Mouse (Mus musculus) layer of hippocampus, adult 11-12 months (tissue): ENCODE measurements around the gene Zfp963.

ENCODE experiments used
- DNase-seq: peaks from one replicate; pipeline ENCODE4 v3.0.0; 2022; ENCODE audit warnings: low spot score

Zfp963 gene

GRCm38 (mm10) chr8:69749544-69750454, at the start of gene Zfp963:
TSS of gene Zfp963 (minus strand) at chr8:69749970.
- peak; percentile 96 for DNase-seq

- peak; percentile 2 for DNase-seq
These were observed 49.5 kb upstream of the Zfp963 start for GRCm38 (mm10) chr8:69799261-69799660.

- peak; percentile 2 for DNase-seq
These were observed 47.9 kb upstream of the Zfp963 start for GRCm38 (mm10) chr8:69797661-69798060.

- DNase-seq, result no peak
These were observed 47.1 kb upstream of the Zfp963 start for GRCm38 (mm10) chr8:69796721-69797345.

- DNase-seq, result no peak
These were observed 45.1 kb upstream of the Zfp963 start for GRCm38 (mm10) chr8:69794901-69795300.

- no peak for DNase-seq
These were observed 44.3 kb upstream of the Zfp963 start for GRCm38 (mm10) chr8:69794096-69794495.

- DNase-seq, result no peak
These were observed 43.9 kb upstream of the Zfp963 start for GRCm38 (mm10) chr8:69793666-69794065.

- DNase-seq, result no peak
These were observed 41.8 kb upstream of the Zfp963 start for GRCm38 (mm10) chr8:69791415-69792068.

GRCm38 (mm10) chr8:69790773-69791367, 41.1 kb upstream of the Zfp963 start, which contains the start of the genes Atp13a1 and Zfp866:
TSS of gene Atp13a1 (plus strand) at chr8:69791163.
TSS of gene Zfp866 (minus strand) at chr8:69791178.
- peak; percentile 87 for DNase-seq

- DNase-seq, result no peak
These were observed 40.6 kb upstream of the Zfp963 start for GRCm38 (mm10) chr8:69790364-69790763.

- no peak for DNase-seq
These were observed 40.0 kb upstream of the Zfp963 start for GRCm38 (mm10) chr8:69789731-69790130.

GRCm38 (mm10) chr8:69789105-69789504, 39.3 kb upstream of the Zfp963 start:
- DNase-seq, result no peak

GRCm38 (mm10) chr8:69777111-69777510, 27.3 kb upstream of the Zfp963 start:
- DNase-seq, result no peak

GRCm38 (mm10) chr8:69775149-69775534, 25.4 kb upstream of the Zfp963 start:
- DNase-seq, result no peak

- DNase-seq, result peak; percentile 92
These were observed 24.9 kb upstream of the Zfp963 start, which contains the start of gene Gm20422 for GRCm38 (mm10) chr8:69774503-69775148. TSS of gene Gm20422 (minus strand) at chr8:69774886.

GRCm38 (mm10) chr8:69772106-69772505, 22.3 kb upstream of the Zfp963 start:
- DNase-seq, result no peak

- DNase-seq, result no peak
These were observed 21.5 kb upstream of the Zfp963 start for GRCm38 (mm10) chr8:69771221-69771620.

- no peak for DNase-seq
These were observed 12.2 kb upstream of the Zfp963 start for GRCm38 (mm10) chr8:69761814-69762445.

- no peak for DNase-seq
These were observed 8.5 kb upstream of the Zfp963 start for GRCm38 (mm10) chr8:69758316-69758715.

- no peak for DNase-seq
These were observed 2.7 kb upstream of the Zfp963 start for GRCm38 (mm10) chr8:69752437-69752836.

GRCm38 (mm10) chr8:69741231-69741630, 8.5 kb downstream of the Zfp963 start:
- no peak for DNase-seq
